8 mouse cellular contexts compared by ENCODE assay signal in genomic region chr7:127993341-127993977, GRCm38 (mm10). TPM values are rescaled to one million over a fixed set of nuclear protein-coding genes. Genes with fewer than 3 reads are reported as not detected.
DNase-seq lines count a peak whose midpoint lies in the region; ATAC-seq lines count a peak whose summit lies in the region.

Gene Pycard (minus strand): TSS chr7:127993867.

- peak within 1 kb of the TSS; percentile 43 for H3K4me3 ChIP-seq in heart, embryonic 11.5 days (ENCODE audit: low read depth, low read length)
- H3K4me3 ChIP-seq in kidney, embryonic 14.5 days (ENCODE audit: low read length) = peak within 1 kb of the TSS; percentile 32

- no peaks in the 10 kb centered on the region for H3K27me3 ChIP-seq in heart, embryonic 11.5 days (ENCODE audit: control insufficient read depth, insufficient read depth, low read length)
- H3K27me3 ChIP-seq in kidney, embryonic 14.5 days (ENCODE audit: control insufficient read depth, insufficient read depth, low read length) = no peaks in the 10 kb centered on the region

- WGBS in heart, embryonic 11.5 days (ENCODE audit: insufficient replicate concordance) = 11% methylated on average over 18 of the region's 18 CpGs
- 6% methylated on average over 18 of the region's 18 CpGs for WGBS in kidney, embryonic 14.5 days

- no peaks in the 10 kb centered on the region for H3K9me3 ChIP-seq in heart, embryonic 11.5 days (replicated peaks; ENCODE audit: control insufficient read depth, low read length)
- H3K9me3 ChIP-seq in kidney, embryonic 14.5 days (ENCODE audit: control insufficient read depth, low read length) = no peaks in the 10 kb centered on the region

- no peak within 1 kb of the TSS for H3K27ac ChIP-seq in heart, embryonic 11.5 days (ENCODE audit: low read depth, low read length)
- peak within 1 kb of the TSS; percentile 49; the same call in 1 of the 2 replicates for H3K27ac ChIP-seq in kidney, embryonic 14.5 days (ENCODE audit: low read depth, low read length)

- peak; percentile 25 to 28 for DNase-seq in left cerebral cortex, postnatal 36 days (ENCODE audit: low spot score in 2 of 2)
- no peak for DNase-seq in left cerebral cortex, postnatal 4 days
- DNase-seq in c-Kit-positive CD71-negative TER-119-negative erythroid progenitor cells, embryonic 14.5 days (ENCODE audit: low read depth) = peak; percentile 39
- DNase-seq in lung, postnatal 14 days = peak; percentile 41
- DNase-seq in spleen, adult 12 weeks (ENCODE audit: low spot score) = peak; percentile 32
- DNase-seq in cerebellum, postnatal 4 days (ENCODE audit: low spot score in 2 of 2) = no peak

- H3K36me3 ChIP-seq in heart, embryonic 11.5 days (ENCODE audit: control insufficient read depth, insufficient read depth, low read length) = peaks cover 4% of the 10 kb centered on the region; the same call in 1 of the 2 replicates
- H3K36me3 ChIP-seq in kidney, embryonic 14.5 days (ENCODE audit: control insufficient read depth, insufficient read depth, low read length) = peaks cover 32% of the 10 kb centered on the region

- H3K9ac ChIP-seq in heart, embryonic 11.5 days (ENCODE audit: low read depth, low read length) = peak within 1 kb of the TSS; percentile 59
- H3K9ac ChIP-seq in kidney, embryonic 14.5 days (ENCODE audit: low read depth, low read length) = peak within 1 kb of the TSS; percentile 54

- ATAC-seq in heart, embryonic 11.5 days (replicated peaks; ENCODE audit: insufficient number of reproducible peaks, low FRiP score, low TSS enrichment) = peak; percentile 44; the same call in 1 of the 2 replicates
- ATAC-seq in kidney, embryonic 14.5 days (ENCODE audit: low FRiP score, low TSS enrichment) = peak; percentile 53

- 0 out of 2 replicates have a peak, but pooled peaks cover 9% of the 10 kb centered on the region for H3K4me1 ChIP-seq in heart, embryonic 11.5 days (ENCODE audit: control insufficient read depth, insufficient read depth, low read length)
- peaks cover 16% of the 10 kb centered on the region; the same call in 1 of the 2 replicates for H3K4me1 ChIP-seq in kidney, embryonic 14.5 days (ENCODE audit: control insufficient read depth, insufficient read depth, low read length)

- peak within 1 kb of the TSS; percentile 64 for H3K4me2 ChIP-seq in heart, embryonic 11.5 days
- H3K4me2 ChIP-seq in kidney, embryonic 14.5 days (replicated peaks; ENCODE audit: low read depth, low read length) = peak within 1 kb of the TSS; percentile 52

- intact Hi-C loops in left cerebral cortex, postnatal 36 days (cut with DNase I) = no loop called here
- intact Hi-C loops in left cerebral cortex, postnatal 4 days (cut with DNase I) = no loop called here

RNA-seq across cellular contexts. Expression of gene Pycard, which starts in this region (rescaled TPM):
- 1 to 10 TPM in 1 of 2 experiments, under 1 TPM in 1; 0.79 to 1.8 TPM for total RNA-seq in left cerebral cortex, postnatal 36 days (2021)
- total RNA-seq in left cerebral cortex, postnatal 4 days (2021) = 1 to 10 TPM; 2.4 to 3.3 TPM
- 35.6 and 37.8 TPM in 2 replicates for polyA plus RNA-seq in heart, embryonic 11.5 days (2014; fragmentation: Nextera tagmentation; extraction: Ambion mirVana)
- polyA plus RNA-seq in kidney, embryonic 14.5 days (2014; fragmentation: Nextera tagmentation; extraction: Ambion mirVana) = 39.5 and 47.3 TPM in 2 replicates

Comparison
In these comparisons a context has a peak if more than half of its experiments do, and no peak if none do; other contexts are left out.
1. DNase-seq: peak in left cerebral cortex, postnatal 36 days (2 of 2), c-Kit-positive CD71-negative TER-119-negative erythroid progenitor cells, embryonic 14.5 days (single experiment), lung, postnatal 14 days (single experiment) and spleen, adult 12 weeks (single experiment); none in left cerebral cortex, postnatal 4 days (single experiment) and cerebellum, postnatal 4 days (0 of 2).